21 mouse cellular contexts compared by ENCODE assay signal in the genomic region with DNA sequence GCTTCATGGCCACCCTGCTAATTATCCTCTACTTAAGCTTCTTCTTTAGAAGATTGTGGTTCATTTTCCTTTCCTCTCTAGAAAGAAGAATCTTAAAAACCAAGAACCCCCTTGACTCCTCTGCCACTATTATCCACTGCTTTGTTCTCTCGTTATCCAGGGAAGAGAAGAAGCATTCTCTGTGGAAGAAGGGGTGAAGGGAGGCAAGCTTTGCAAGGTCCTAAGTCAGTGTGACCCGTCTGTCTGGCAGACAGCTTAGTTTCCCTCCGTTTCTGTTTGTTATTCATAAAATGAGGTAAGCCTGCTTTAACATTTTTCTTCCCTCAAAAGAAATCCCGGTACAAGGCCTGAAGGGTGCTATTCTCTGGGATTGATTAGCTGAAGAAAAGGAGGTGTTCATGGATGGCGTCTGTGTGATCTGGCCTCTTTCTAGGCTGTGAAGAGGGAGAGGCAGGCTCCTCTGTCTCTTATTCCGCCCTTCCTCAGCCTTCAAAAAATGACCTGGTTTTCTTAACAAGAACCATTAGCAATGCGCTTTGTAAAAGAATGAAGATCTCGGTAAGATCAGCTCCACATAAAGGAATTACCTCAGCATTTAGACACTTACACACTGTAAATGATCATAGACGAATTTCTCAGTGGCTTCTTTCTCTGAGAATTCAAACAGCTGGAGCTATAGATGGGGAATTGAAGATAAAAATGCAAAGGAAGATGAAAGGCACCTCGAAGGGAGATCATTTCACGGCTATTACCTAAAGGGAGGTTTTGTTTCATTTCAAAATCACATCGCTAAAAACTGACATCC. TPM values are rescaled to one million over a fixed set of nuclear protein-coding genes. Genes with fewer than 3 reads are reported as not detected.
DNase-seq lines count a peak whose midpoint lies in the region; ATAC-seq and TF ChIP-seq lines count a peak whose summit lies in the region.
"Had no signal": no experiment of that assay in that cellular context is flagged by ENCODE, and none has a peak within 500 bp of the region (broad histone marks: within the 10 kb centered on the region; RNA-seq: fewer than 3 reads in every experiment).

No protein-coding gene starts in this region.

- DNase-seq in embryonic facial prominence, embryonic 14.5 days (ENCODE audit: low spot score), result peak; percentile 9
- DNase-seq in embryonic facial prominence, embryonic 10.5 days (ENCODE audit: low spot score), result no peak
- DNase-seq in hindbrain, embryonic 10.5 days (ENCODE audit: low spot score), result no peak
- DNase-seq in hindbrain, postnatal 0 days (ENCODE audit: low spot score), result no peak
- DNase-seq in forebrain, postnatal 0 days, result no peak
- DNase-seq in cerebellum, adult 18-20 months, result no peak
- no peak for DNase-seq in gastrocnemius, postnatal 36 days
- DNase-seq: adrenal gland, adult 8-10 months; B cell, adult 2 months; gastrocnemius, postnatal 14 days; heart, postnatal 36 days; kidney, adult 2 months had no signal

- no peaks in the 10 kb centered on the region for H3K9me3 ChIP-seq in embryonic facial prominence, embryonic 14.5 days (ENCODE audit: control insufficient read depth, low read length)
- H3K9me3 ChIP-seq in embryonic facial prominence, embryonic 10.5 days, result no peaks in the 10 kb centered on the region
- no peaks in the 10 kb centered on the region for H3K9me3 ChIP-seq in hindbrain, embryonic 10.5 days
- no peaks in the 10 kb centered on the region for H3K9me3 ChIP-seq in hindbrain, postnatal 0 days (ENCODE audit: low read length)
- no peaks in the 10 kb centered on the region for H3K9me3 ChIP-seq in forebrain, postnatal 0 days (ENCODE audit: low read length)
- H3K9me3 ChIP-seq in midbrain, embryonic 16.5 days (replicated peaks; ENCODE audit: control insufficient read depth, low read length, poor library complexity, severe bottlenecking), result no peaks in the 10 kb centered on the region
- H3K9me3 ChIP-seq: G1E; heart, embryonic 12.5 days; hindbrain, embryonic 13.5 days had no signal

- no peak for TF ChIP-seq CTCF in hindbrain, postnatal 0 days (IDR thresholded peaks at IDR 0.05; ENCODE audit: low read depth)
- TF ChIP-seq CTCF in forebrain, postnatal 0 days (IDR thresholded peaks at IDR 0.05; ENCODE audit: low read depth), result no peak

- H3K36me3 ChIP-seq in embryonic facial prominence, embryonic 14.5 days (ENCODE audit: control insufficient read depth, insufficient read depth, low read length), result no peaks in the 10 kb centered on the region
- H3K36me3 ChIP-seq in embryonic facial prominence, embryonic 10.5 days (replicated peaks), result no peaks in the 10 kb centered on the region
- H3K36me3 ChIP-seq in hindbrain, embryonic 10.5 days, result no peaks in the 10 kb centered on the region
- no peaks in the 10 kb centered on the region for H3K36me3 ChIP-seq in hindbrain, postnatal 0 days (ENCODE audit: insufficient read depth, low read length)
- no peaks in the 10 kb centered on the region for H3K36me3 ChIP-seq in forebrain, postnatal 0 days (ENCODE audit: insufficient read depth)
- H3K36me3 ChIP-seq in midbrain, embryonic 16.5 days (ENCODE audit: control insufficient read depth, insufficient read depth, low read length), result no peaks in the 10 kb centered on the region
- H3K36me3 ChIP-seq: G1E; heart, embryonic 12.5 days; hindbrain, embryonic 13.5 days had no signal

- peaks cover 8% of the 10 kb centered on the region for H3K4me1 ChIP-seq in embryonic facial prominence, embryonic 14.5 days (ENCODE audit: control insufficient read depth, insufficient read depth, low read length)
- H3K4me1 ChIP-seq in embryonic facial prominence, embryonic 10.5 days, result peaks cover 17% of the 10 kb centered on the region
- H3K4me1 ChIP-seq in hindbrain, embryonic 10.5 days (replicated peaks), result peaks cover 20% of the 10 kb centered on the region
- H3K4me1 ChIP-seq in hindbrain, postnatal 0 days (ENCODE audit: insufficient read depth, low read length), result no peaks in the 10 kb centered on the region
- H3K4me1 ChIP-seq in forebrain, postnatal 0 days (ENCODE audit: insufficient read depth), result no peaks in the 10 kb centered on the region
- no peaks in the 10 kb centered on the region for H3K4me1 ChIP-seq in midbrain, embryonic 16.5 days (ENCODE audit: control insufficient read depth, insufficient read depth, low read length)

- WGBS in embryonic facial prominence, embryonic 14.5 days, result 29% methylated on average over 12 of the region's 12 CpGs
- 55% methylated on average over 12 of the region's 12 CpGs for WGBS in embryonic facial prominence, embryonic 10.5 days
- 48% methylated on average over 12 of the region's 12 CpGs for WGBS in hindbrain, embryonic 10.5 days
- 34% methylated on average over 12 of the region's 12 CpGs for WGBS in hindbrain, postnatal 0 days
- WGBS in forebrain, postnatal 0 days, result 29% methylated on average over 12 of the region's 12 CpGs
- 24% methylated on average over 12 of the region's 12 CpGs for WGBS in midbrain, embryonic 16.5 days

- H3K27ac ChIP-seq in embryonic facial prominence, embryonic 14.5 days (replicated peaks; ENCODE audit: low read depth, low read length), result no peak overlapping the region
- no peak overlapping the region for H3K27ac ChIP-seq in embryonic facial prominence, embryonic 10.5 days (replicated peaks)
- peak overlapping the region; percentile 50 for H3K27ac ChIP-seq in hindbrain, embryonic 10.5 days
- no peak overlapping the region for H3K27ac ChIP-seq in hindbrain, postnatal 0 days
- 0 out of 2 replicates have a peak overlapping the region, but pooled peaks have one; percentile 35 for H3K27ac ChIP-seq in forebrain, postnatal 0 days (ENCODE audit: low read depth, low read length)
- H3K27ac ChIP-seq in midbrain, embryonic 16.5 days (ENCODE audit: low read length), result no peak overlapping the region
- H3K27ac ChIP-seq: hindbrain, embryonic 13.5 days had no signal

- intact Hi-C loops in gastrocnemius, postnatal 36 days (cut with DNase I), result no loop called here

- H3K9ac ChIP-seq in embryonic facial prominence, embryonic 14.5 days (ENCODE audit: low read depth, low read length), result no peak overlapping the region
- no peak overlapping the region for H3K9ac ChIP-seq in hindbrain, postnatal 0 days (replicated peaks; ENCODE audit: low read length)
- no peak overlapping the region for H3K9ac ChIP-seq in forebrain, postnatal 0 days
- no peak overlapping the region for H3K9ac ChIP-seq in midbrain, embryonic 16.5 days (ENCODE audit: low read depth, low read length)
- H3K9ac ChIP-seq: heart, embryonic 12.5 days; hindbrain, embryonic 13.5 days had no signal

- no peak overlapping the region for H3K4me2 ChIP-seq in embryonic facial prominence, embryonic 14.5 days (ENCODE audit: low read depth, low read length)
- no peak overlapping the region for H3K4me2 ChIP-seq in hindbrain, postnatal 0 days (ENCODE audit: low read depth, low read length)
- H3K4me2 ChIP-seq in forebrain, postnatal 0 days (ENCODE audit: low read depth), result no peak overlapping the region
- H3K4me2 ChIP-seq in midbrain, embryonic 16.5 days (ENCODE audit: low read length), result no peak overlapping the region
- H3K4me2 ChIP-seq: heart, embryonic 12.5 days; hindbrain, embryonic 13.5 days had no signal

- no peaks in the 10 kb centered on the region for H3K27me3 ChIP-seq in embryonic facial prominence, embryonic 14.5 days (replicated peaks; ENCODE audit: control insufficient read depth, insufficient read depth, low read length)
- H3K27me3 ChIP-seq in embryonic facial prominence, embryonic 10.5 days (replicated peaks; ENCODE audit: low read depth, poor library complexity, severe bottlenecking), result 0 out of 2 replicates have a peak, but pooled peaks cover 3% of the 10 kb centered on the region
- H3K27me3 ChIP-seq in hindbrain, embryonic 10.5 days (ENCODE audit: insufficient read depth, poor library complexity, severe bottlenecking), result peaks cover 11% of the 10 kb centered on the region; the same call in 1 of the 2 replicates
- no peaks in the 10 kb centered on the region for H3K27me3 ChIP-seq in hindbrain, postnatal 0 days (ENCODE audit: insufficient read depth, low read length)
- H3K27me3 ChIP-seq in forebrain, postnatal 0 days (ENCODE audit: insufficient read depth, low read length), result no peaks in the 10 kb centered on the region
- H3K27me3 ChIP-seq in midbrain, embryonic 16.5 days (ENCODE audit: control insufficient read depth, insufficient read depth, low read depth, low read length), result no peaks in the 10 kb centered on the region
- H3K27me3 ChIP-seq: heart, embryonic 12.5 days had no signal

- peak; percentile 15; the same call in 1 of the 2 replicates for ATAC-seq in embryonic facial prominence, embryonic 14.5 days (ENCODE audit: low read depth)
- ATAC-seq in hindbrain, postnatal 0 days, result no peak
- ATAC-seq in forebrain, postnatal 0 days, result peak; percentile 48; the same call in 1 of the 2 replicates
- ATAC-seq in midbrain, embryonic 16.5 days, result peak; percentile 70
- ATAC-seq: CD4-positive, CD25-positive, alpha-beta regulatory T cell, adult 4 months; intestine, embryonic 16.5 days had no signal

- H3K4me3 ChIP-seq in embryonic facial prominence, embryonic 14.5 days (ENCODE audit: low read depth, low read length), result no peak overlapping the region
- no peak overlapping the region for H3K4me3 ChIP-seq in embryonic facial prominence, embryonic 10.5 days
- no peak overlapping the region for H3K4me3 ChIP-seq in hindbrain, embryonic 10.5 days
- no peak overlapping the region for H3K4me3 ChIP-seq in hindbrain, postnatal 0 days (ENCODE audit: low read length)
- no peak overlapping the region for H3K4me3 ChIP-seq in forebrain, postnatal 0 days (ENCODE audit: low read depth, low read length)
- no peak overlapping the region for H3K4me3 ChIP-seq in midbrain, embryonic 16.5 days (ENCODE audit: low read depth, low read length)
- H3K4me3 ChIP-seq: heart, embryonic 12.5 days; hindbrain, embryonic 13.5 days had no signal

RNA-seq across cellular contexts. Expression of a gene that starts 12.8 kb away (rescaled TPM):
- polyA plus RNA-seq in embryonic facial prominence, embryonic 14.5 days (2014; fragmentation: Nextera tagmentation; extraction: Ambion mirVana), result 0.19 and 0.20 TPM in 2 replicates
- polyA plus RNA-seq in embryonic facial prominence, embryonic 10.5 days (2016; fragmentation: Nextera tagmentation; extraction: Ambion mirVana), result not detected in 2 replicates
- not detected in 2 replicates for polyA plus RNA-seq in hindbrain, embryonic 10.5 days (2016; fragmentation: Nextera tagmentation; extraction: Ambion mirVana)
- not detected in 2 replicates for total RNA-seq in hindbrain, postnatal 0 days (2014; rRNA removed)
- polyA plus RNA-seq in hindbrain, postnatal 0 days (2015; fragmentation: Nextera tagmentation; extraction: Ambion mirVana), result 0.09 TPM in 1 of 2 replicates, not detected in the other
- 0.05 and 0.23 TPM in 2 replicates for total RNA-seq in forebrain, postnatal 0 days (2014; rRNA removed)
- polyA plus RNA-seq in forebrain, postnatal 0 days (2015; fragmentation: Nextera tagmentation; extraction: Ambion mirVana), result 0.10 and 0.15 TPM in 2 replicates
- polyA plus RNA-seq in midbrain, embryonic 16.5 days (2015; fragmentation: Nextera tagmentation; extraction: Ambion mirVana), result 0.12 and 0.33 TPM in 2 replicates
- total RNA-seq in gastrocnemius, postnatal 36 days (2021), result not detected
- total RNA-seq: adrenal gland, adult 8-10 months; adrenal gland, postnatal 4 days; gastrocnemius, postnatal 14 days; granulocyte monocyte progenitor cell, adult 5-6 weeks had no signal
- polyA plus RNA-seq: CD4-positive, CD25-positive, alpha-beta regulatory T cell, adult 4 months; embryonic facial prominence, embryonic 11.5 days; G1E; heart, embryonic 12.5 days; hindbrain, embryonic 13.5 days; intestine, embryonic 16.5 days; kidney, adult 2 months had no signal

Comparison
In these comparisons a context has a peak if more than half of its experiments do, and no peak if none do; other contexts are left out.
1. H3K27ac ChIP-seq: peak in hindbrain, embryonic 10.5 days (single experiment) and forebrain, postnatal 0 days (single experiment); none in embryonic facial prominence, embryonic 14.5 days (single experiment), embryonic facial prominence, embryonic 10.5 days (single experiment), hindbrain, postnatal 0 days (single experiment) and midbrain, embryonic 16.5 days (single experiment).